Mouse (Mus musculus): ENCODE measurements around the gene Dbi. TPM values are rescaled to one million over a fixed set of nuclear protein-coding genes. Genes with fewer than 3 reads are reported as not detected.

Gene Dbi
- 571 and 767 TPM in 2 replicates for polyA plus RNA-seq (2014; fragmentation: Nextera tagmentation; extraction: Ambion mirVana)

GRCm38 (mm10) chr1:120120969-120121811 lies at the start of gene Dbi, which contains the start of gene 3110009E18Rik:
Dbi (minus strand) TSS chr1:120121078.
3110009E18Rik (plus strand) TSS chr1:120121187.
- peak within 1 kb of the TSS; percentile 80 for H3K4me2 ChIP-seq (replicated peaks; ENCODE audit: low read depth, low read length)
- H3K36me3 ChIP-seq (ENCODE audit: control insufficient read depth, insufficient read depth, low read length) = peaks cover 5% of the 10 kb centered on the region
- 2% methylated on average over 52 of the region's 52 CpGs for WGBS
- peaks cover 16% of the 10 kb centered on the region for H3K4me1 ChIP-seq (ENCODE audit: control insufficient read depth, insufficient read depth, low read length)
- peak within 1 kb of the TSS; percentile 57 for H3K4me3 ChIP-seq (ENCODE audit: low read length)
- H3K9me3 ChIP-seq (ENCODE audit: control insufficient read depth, low read length) = no peaks in the 10 kb centered on the region
- peak within 1 kb of the TSS; percentile 94 for H3K27ac ChIP-seq (ENCODE audit: low read depth, low read length)
- peak within 1 kb of the TSS; percentile 73 for H3K9ac ChIP-seq (ENCODE audit: low read depth, low read length)
- ATAC-seq (ENCODE audit: low FRiP score, low TSS enrichment) = peak; percentile 93
- H3K27me3 ChIP-seq (ENCODE audit: control insufficient read depth, insufficient read depth, low read length) = no peaks in the 10 kb centered on the region

- Histone ChIP-seq H3K27ac (ENCODE audit: low read depth, low read length) (no peak overlapping the region), H3K9me3 (ENCODE audit: control insufficient read depth, low read length) (no peaks in the 10 kb centered on the region), H3K4me1 (ENCODE audit: control insufficient read depth, insufficient read depth, low read length) (no peaks in the 10 kb centered on the region), H3K9ac (ENCODE audit: low read depth, low read length) (no peak overlapping the region), H3K36me3 (ENCODE audit: control insufficient read depth, insufficient read depth, low read length) (no peaks in the 10 kb centered on the region), H3K4me3 (ENCODE audit: low read length) (no peak overlapping the region), H3K4me2 (replicated peaks; ENCODE audit: low read depth, low read length) (no peak overlapping the region), H3K27me3 (ENCODE audit: control insufficient read depth, insufficient read depth, low read length) (no peaks in the 10 kb centered on the region)
- ATAC-seq (ENCODE audit: low FRiP score, low TSS enrichment) = no peak
- WGBS = 85% methylated on average over 7 of the region's 7 CpGs
Measured at GRCm38 (mm10) chr1:120170307-120170706, 49.4 kb upstream of the Dbi start.

- H3K4me1 ChIP-seq (ENCODE audit: control insufficient read depth, insufficient read depth, low read length) = no peaks in the 10 kb centered on the region
- H3K27ac ChIP-seq (ENCODE audit: low read depth, low read length) = no peak overlapping the region
- no peaks in the 10 kb centered on the region for H3K27me3 ChIP-seq (ENCODE audit: control insufficient read depth, insufficient read depth, low read length)
- no peak overlapping the region for H3K4me2 ChIP-seq (replicated peaks; ENCODE audit: low read depth, low read length)
- no peak for ATAC-seq (ENCODE audit: low FRiP score, low TSS enrichment)
- no peak overlapping the region for H3K4me3 ChIP-seq (ENCODE audit: low read length)
- no peak overlapping the region for H3K9ac ChIP-seq (ENCODE audit: low read depth, low read length)
- H3K9me3 ChIP-seq (ENCODE audit: control insufficient read depth, low read length) = no peaks in the 10 kb centered on the region
- H3K36me3 ChIP-seq (ENCODE audit: control insufficient read depth, insufficient read depth, low read length) = no peaks in the 10 kb centered on the region
- WGBS = 84% methylated on average over 7 of the region's 7 CpGs
Measured at GRCm38 (mm10) chr1:120168674-120169073, 47.8 kb upstream of the Dbi start.

- Histone ChIP-seq H3K9ac (ENCODE audit: low read depth, low read length) (no peak overlapping the region), H3K4me2 (replicated peaks; ENCODE audit: low read depth, low read length) (no peak overlapping the region), H3K9me3 (ENCODE audit: control insufficient read depth, low read length) (no peaks in the 10 kb centered on the region), H3K27ac (ENCODE audit: low read depth, low read length) (no peak overlapping the region), H3K4me3 (ENCODE audit: low read length) (no peak overlapping the region), H3K36me3 (ENCODE audit: control insufficient read depth, insufficient read depth, low read length) (no peaks in the 10 kb centered on the region), H3K4me1 (ENCODE audit: control insufficient read depth, insufficient read depth, low read length) (no peaks in the 10 kb centered on the region), H3K27me3 (ENCODE audit: control insufficient read depth, insufficient read depth, low read length) (no peaks in the 10 kb centered on the region)
- 75% methylated on average over 4 of the region's 4 CpGs for WGBS
- no peak for ATAC-seq (ENCODE audit: low FRiP score, low TSS enrichment)
Measured at GRCm38 (mm10) chr1:120168016-120168415, 47.1 kb upstream of the Dbi start.

GRCm38 (mm10) chr1:120162616-120163015 lies 41.7 kb upstream of the Dbi start:
- H3K36me3 ChIP-seq (ENCODE audit: control insufficient read depth, insufficient read depth, low read length) = no peaks in the 10 kb centered on the region
- no peak overlapping the region for H3K4me3 ChIP-seq (ENCODE audit: low read length)
- H3K9me3 ChIP-seq (ENCODE audit: control insufficient read depth, low read length) = no peaks in the 10 kb centered on the region
- H3K4me2 ChIP-seq (replicated peaks; ENCODE audit: low read depth, low read length) = no peak overlapping the region
- no peak overlapping the region for H3K9ac ChIP-seq (ENCODE audit: low read depth, low read length)
- H3K27ac ChIP-seq (ENCODE audit: low read depth, low read length) = no peak overlapping the region
- H3K27me3 ChIP-seq (ENCODE audit: control insufficient read depth, insufficient read depth, low read length) = no peaks in the 10 kb centered on the region
- WGBS = 60% methylated on average over 1 of the region's 1 CpGs
- no peak for ATAC-seq (ENCODE audit: low FRiP score, low TSS enrichment)
- no peaks in the 10 kb centered on the region for H3K4me1 ChIP-seq (ENCODE audit: control insufficient read depth, insufficient read depth, low read length)

- ATAC-seq (ENCODE audit: low FRiP score, low TSS enrichment) = no peak
- no peak overlapping the region for H3K27ac ChIP-seq (ENCODE audit: low read depth, low read length)
- no peaks in the 10 kb centered on the region for H3K27me3 ChIP-seq (ENCODE audit: control insufficient read depth, insufficient read depth, low read length)
- H3K4me2 ChIP-seq (replicated peaks; ENCODE audit: low read depth, low read length) = no peak overlapping the region
- no peak overlapping the region for H3K9ac ChIP-seq (ENCODE audit: low read depth, low read length)
- WGBS = 93% methylated on average over 5 of the region's 5 CpGs
- no peaks in the 10 kb centered on the region for H3K4me1 ChIP-seq (ENCODE audit: control insufficient read depth, insufficient read depth, low read length)
- H3K4me3 ChIP-seq (ENCODE audit: low read length) = no peak overlapping the region
- no peaks in the 10 kb centered on the region for H3K36me3 ChIP-seq (ENCODE audit: control insufficient read depth, insufficient read depth, low read length)
- no peaks in the 10 kb centered on the region for H3K9me3 ChIP-seq (ENCODE audit: control insufficient read depth, low read length)
Measured at GRCm38 (mm10) chr1:120161502-120161901, 40.6 kb upstream of the Dbi start.

- 87% methylated on average over 9 of the region's 9 CpGs for WGBS
- no peak for ATAC-seq (ENCODE audit: low FRiP score, low TSS enrichment)
Measured at GRCm38 (mm10) chr1:120158474-120159127, 37.7 kb upstream of the Dbi start.

GRCm38 (mm10) chr1:120155325-120155724 lies 34.4 kb upstream of the Dbi start:
- Histone ChIP-seq H3K4me2 (replicated peaks; ENCODE audit: low read depth, low read length) (no peak overlapping the region), H3K9me3 (ENCODE audit: control insufficient read depth, low read length) (no peaks in the 10 kb centered on the region), H3K27me3 (ENCODE audit: control insufficient read depth, insufficient read depth, low read length) (no peaks in the 10 kb centered on the region), H3K9ac (ENCODE audit: low read depth, low read length) (no peak overlapping the region), H3K36me3 (ENCODE audit: control insufficient read depth, insufficient read depth, low read length) (no peaks in the 10 kb centered on the region), H3K4me1 (ENCODE audit: control insufficient read depth, insufficient read depth, low read length) (no peaks in the 10 kb centered on the region), H3K27ac (ENCODE audit: low read depth, low read length) (no peak overlapping the region), H3K4me3 (ENCODE audit: low read length) (no peak overlapping the region)
- ATAC-seq (ENCODE audit: low FRiP score, low TSS enrichment) = no peak
- WGBS = 15% methylated on average over 1 of the region's 1 CpGs

More at GRCm38 (mm10) chr1:120158474-120159127, 37.7 kb upstream of the Dbi start:
- no peak overlapping the region for H3K4me2 ChIP-seq (replicated peaks; ENCODE audit: low read depth, low read length)
- H3K27ac ChIP-seq (ENCODE audit: low read depth, low read length) = no peak overlapping the region
- no peaks in the 10 kb centered on the region for H3K27me3 ChIP-seq (ENCODE audit: control insufficient read depth, insufficient read depth, low read length)
- no peak overlapping the region for H3K4me3 ChIP-seq (ENCODE audit: low read length)
- H3K4me1 ChIP-seq (ENCODE audit: control insufficient read depth, insufficient read depth, low read length) = no peaks in the 10 kb centered on the region
- H3K9ac ChIP-seq (ENCODE audit: low read depth, low read length) = no peak overlapping the region
- no peaks in the 10 kb centered on the region for H3K36me3 ChIP-seq (ENCODE audit: control insufficient read depth, insufficient read depth, low read length)
- H3K9me3 ChIP-seq (ENCODE audit: control insufficient read depth, low read length) = no peaks in the 10 kb centered on the region

GRCm38 (mm10) chr1:120154232-120154631 lies 33.4 kb upstream of the Dbi start:
- ATAC-seq (ENCODE audit: low FRiP score, low TSS enrichment) = peak; percentile 44; the same call in 1 of the 2 replicates
- no peaks in the 10 kb centered on the region for H3K9me3 ChIP-seq (ENCODE audit: control insufficient read depth, low read length)
- no peak overlapping the region for H3K9ac ChIP-seq (ENCODE audit: low read depth, low read length)
- H3K4me3 ChIP-seq (ENCODE audit: low read length) = no peak overlapping the region
- no peaks in the 10 kb centered on the region for H3K27me3 ChIP-seq (ENCODE audit: control insufficient read depth, insufficient read depth, low read length)
- no peak overlapping the region for H3K4me2 ChIP-seq (replicated peaks; ENCODE audit: low read depth, low read length)
- no peaks in the 10 kb centered on the region for H3K4me1 ChIP-seq (ENCODE audit: control insufficient read depth, insufficient read depth, low read length)
- H3K36me3 ChIP-seq (ENCODE audit: control insufficient read depth, insufficient read depth, low read length) = no peaks in the 10 kb centered on the region
- no peak overlapping the region for H3K27ac ChIP-seq (ENCODE audit: low read depth, low read length)
